Mouse (Mus musculus) kidney, adult 2 months (tissue): ENCODE data around the gene Atp13a1.

ENCODE experiments used
- CTCF ChIP-seq: fragments of 200-500 bp; conservative IDR thresholded peaks from 2 replicates; pipeline ENCODE4 v1.5.1; 2011; ENCODE audit warnings: low read depth, mild to moderate bottlenecking, control low read depth, low read length, moderate library complexity, mixed read lengths; ENCODE audit not compliant: insufficient read depth, insufficient read length
- POLR2A ChIP-seq: fragments of 200-500 bp; IDR thresholded peaks from one replicate; pipeline ENCODE4 v1.6.1; 2011; ENCODE audit warnings: low read depth, low read length, control low read depth

DNA sequence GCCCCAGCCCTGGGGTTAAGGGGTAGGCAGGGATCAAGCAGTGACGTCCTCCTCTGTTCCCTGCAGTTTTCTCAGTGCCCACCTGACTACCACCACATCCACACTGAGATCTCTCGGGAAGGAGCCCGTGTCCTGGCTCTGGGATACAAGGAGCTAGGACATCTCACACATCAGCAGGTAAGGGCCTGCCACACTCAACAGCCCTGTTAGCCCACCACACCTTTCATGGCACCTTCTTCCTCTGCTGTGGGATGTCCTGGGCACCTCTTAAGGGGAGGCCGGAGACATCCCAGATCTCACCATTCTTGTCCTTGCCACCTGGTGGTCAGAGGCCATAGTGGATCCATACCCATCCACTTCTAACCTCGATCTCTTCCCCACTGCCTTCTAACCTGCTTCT is 9.0 kb downstream of the Atp13a1 start:
- no peak for TF ChIP-seq POLR2A
- 0 out of 2 replicates have a peak, but pooled peaks have one; percentile 0 for TF ChIP-seq CTCF
